Mouse (Mus musculus): ENCODE results near the gene Gbp5. TPM values are rescaled to one million over a fixed set of nuclear protein-coding genes. Genes with fewer than 3 reads are reported as not detected.
"Not testable (repeated sequence)": the region's sequence is repeated elsewhere in the genome, so short reads cannot be mapped to it uniquely, and the experiment has no call there.

Gbp5 gene
- polyA plus RNA-seq, 1 experiment from 2014 or later, result not detected

- Histone ChIP-seq H3K9ac (replicated peaks; ENCODE audit: low read depth, low read length) (no peak overlapping the region), H3K4me2 (ENCODE audit: low read length) (peak overlapping the region; percentile 38), H3K9me3 (ENCODE audit: control insufficient read depth, low read length) (no peaks in the 10 kb centered on the region), H3K4me1 (replicated peaks; ENCODE audit: control insufficient read depth, insufficient read depth, low read length) (0 out of 2 replicates have a peak, but pooled peaks cover 3% of the 10 kb centered on the region), H3K4me3 (replicated peaks; ENCODE audit: low read length) (peak overlapping the region; percentile 16), H3K36me3 (ENCODE audit: control insufficient read depth, insufficient read depth) (no peaks in the 10 kb centered on the region), H3K27me3 (replicated peaks; ENCODE audit: control insufficient read depth, insufficient read depth, low read length) (no peaks in the 10 kb centered on the region), H3K27ac (ENCODE audit: low read length) (no peak overlapping the region)
- 18% methylated on average over 12 of the region's 12 CpGs for WGBS
- ATAC-seq, result peak; percentile 89
Measured at GRCm38 (mm10) chr3:142560296-142560948, 66.6 kb downstream of the Gbp5 start.

DNA sequence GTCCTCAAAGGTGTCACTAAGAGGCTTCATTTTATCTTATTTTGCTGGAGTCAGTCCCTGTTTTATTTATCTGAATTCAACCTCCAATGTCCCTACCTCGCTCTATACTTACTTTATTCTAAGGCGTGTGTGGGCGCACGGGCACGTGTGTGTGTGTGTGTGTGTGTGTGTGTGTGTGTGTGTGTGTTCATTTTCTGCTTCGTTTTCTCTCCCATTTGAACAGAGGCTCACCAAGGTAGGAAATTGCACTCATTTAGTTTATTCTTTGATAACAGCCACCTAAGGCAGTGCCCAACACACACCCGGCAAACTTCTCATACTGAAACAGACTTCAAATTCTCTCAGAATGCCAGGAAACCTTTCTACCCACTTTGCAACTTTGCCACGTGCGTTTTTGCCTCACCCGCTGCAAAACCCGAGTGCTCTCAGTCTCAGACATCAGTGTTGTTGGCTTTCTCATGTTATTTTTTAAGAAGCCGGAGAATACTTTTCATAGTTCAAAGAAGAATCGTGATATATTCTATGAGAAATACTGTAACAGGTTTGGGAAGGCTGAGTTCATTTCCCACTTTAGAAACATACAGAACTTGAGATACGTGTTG, 67.4 kb downstream of the Gbp5 start:
- Histone ChIP-seq H3K4me3 (replicated peaks; ENCODE audit: low read length) (no peak overlapping the region), H3K27ac (ENCODE audit: low read length) (no peak overlapping the region), H3K4me1 (replicated peaks; ENCODE audit: control insufficient read depth, insufficient read depth, low read length) (0 out of 2 replicates have a peak, but pooled peaks cover 3% of the 10 kb centered on the region), H3K4me2 (ENCODE audit: low read length) (no peak overlapping the region), H3K36me3 (ENCODE audit: control insufficient read depth, insufficient read depth) (no peaks in the 10 kb centered on the region), H3K27me3 (replicated peaks; ENCODE audit: control insufficient read depth, insufficient read depth, low read length) (no peaks in the 10 kb centered on the region), H3K9ac (replicated peaks; ENCODE audit: low read depth, low read length) (no peak overlapping the region), H3K9me3 (ENCODE audit: control insufficient read depth, low read length) (no peaks in the 10 kb centered on the region)
- no peak for ATAC-seq
- WGBS, result 92% methylated on average over 14 of the region's 14 CpGs

DNA sequence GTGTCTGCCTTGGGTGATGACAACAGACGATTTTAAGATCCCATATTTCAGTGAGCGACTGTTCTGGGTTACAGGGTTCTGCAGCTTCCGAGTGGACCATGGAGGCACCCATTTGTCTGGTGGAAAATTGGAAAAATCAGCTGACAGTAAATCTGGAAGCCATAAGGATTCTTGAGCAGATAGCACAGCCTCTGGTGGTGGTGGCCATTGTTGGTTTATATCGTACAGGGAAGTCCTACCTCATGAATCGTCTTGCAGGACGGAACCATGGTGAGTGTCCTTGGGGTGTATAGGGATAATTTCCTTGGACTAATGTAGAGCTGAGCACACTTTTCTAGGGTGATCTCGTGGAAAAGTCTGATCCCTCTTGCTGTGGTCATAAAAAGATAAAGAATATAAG, 67.9 kb downstream of the Gbp5 start:
- Histone ChIP-seq H3K9me3 (ENCODE audit: control insufficient read depth, low read length) (no peaks in the 10 kb centered on the region), H3K36me3 (ENCODE audit: control insufficient read depth, insufficient read depth) (no peaks in the 10 kb centered on the region), H3K27ac (ENCODE audit: low read length) (no peak overlapping the region), H3K4me1 (replicated peaks; ENCODE audit: control insufficient read depth, insufficient read depth, low read length) (0 out of 2 replicates have a peak, but pooled peaks cover 3% of the 10 kb centered on the region), H3K9ac (replicated peaks; ENCODE audit: low read depth, low read length) (no peak overlapping the region), H3K27me3 (replicated peaks; ENCODE audit: control insufficient read depth, insufficient read depth, low read length) (no peaks in the 10 kb centered on the region), H3K4me3 (replicated peaks; ENCODE audit: low read length) (no peak overlapping the region), H3K4me2 (ENCODE audit: low read length) (no peak overlapping the region)
- ATAC-seq, result no peak
- 88% methylated on average over 7 of the region's 7 CpGs for WGBS

DNA sequence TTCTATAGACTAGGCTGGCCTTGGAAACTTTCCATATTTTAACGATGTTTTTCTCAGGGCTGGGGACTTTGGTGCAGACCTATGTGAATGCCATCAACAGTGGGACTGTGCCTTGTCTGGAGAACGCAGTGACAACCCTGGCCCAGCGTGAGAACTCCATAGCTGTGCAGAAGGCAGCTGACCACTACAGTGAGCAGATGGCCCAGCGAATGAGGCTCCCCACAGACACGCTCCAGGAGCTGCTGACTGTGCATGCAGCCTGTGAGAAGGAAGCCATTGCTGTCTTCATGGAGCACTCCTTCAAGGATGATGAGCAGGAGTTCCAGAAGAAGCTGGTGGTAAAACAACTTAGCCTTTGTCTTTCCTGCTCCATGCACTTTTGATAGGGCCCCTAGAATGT, 73.7 kb downstream of the Gbp5 start:
- not testable (repeated sequence) for H3K27ac ChIP-seq (ENCODE audit: low read length); H3K4me3 ChIP-seq (replicated peaks; ENCODE audit: low read length); H3K9ac ChIP-seq (replicated peaks; ENCODE audit: low read depth, low read length); H3K4me2 ChIP-seq (ENCODE audit: low read length); H3K27me3 ChIP-seq (replicated peaks; ENCODE audit: control insufficient read depth, insufficient read depth, low read length); H3K36me3 ChIP-seq (ENCODE audit: control insufficient read depth, insufficient read depth); H3K4me1 ChIP-seq (replicated peaks; ENCODE audit: control insufficient read depth, insufficient read depth, low read length); ATAC-seq; H3K9me3 ChIP-seq (ENCODE audit: control insufficient read depth, low read length)
- 39% methylated on average over 5 of the region's 5 CpGs for WGBS

- no peak overlapping the region for H3K4me2 ChIP-seq (ENCODE audit: low read length)
Measured at GRCm38 (mm10) chr3:142570738-142571137, 77.0 kb downstream of the Gbp5 start.

More at GRCm38 (mm10) chr3:142570738-142571137, 77.0 kb downstream of the Gbp5 start:
- no peak overlapping the region for H3K27ac ChIP-seq (ENCODE audit: low read length)
- WGBS, result 90% methylated on average over 4 of the region's 4 CpGs
- H3K4me1 ChIP-seq (replicated peaks; ENCODE audit: control insufficient read depth, insufficient read depth, low read length), result no peaks in the 10 kb centered on the region
- no peaks in the 10 kb centered on the region for H3K9me3 ChIP-seq (ENCODE audit: control insufficient read depth, low read length)
- no peaks in the 10 kb centered on the region for H3K36me3 ChIP-seq (ENCODE audit: control insufficient read depth, insufficient read depth)
- no peaks in the 10 kb centered on the region for H3K27me3 ChIP-seq (replicated peaks; ENCODE audit: control insufficient read depth, insufficient read depth, low read length)
- no peak overlapping the region for H3K9ac ChIP-seq (replicated peaks; ENCODE audit: low read depth, low read length)
- ATAC-seq, result no peak
- no peak overlapping the region for H3K4me3 ChIP-seq (replicated peaks; ENCODE audit: low read length)

Other genes with a start within 250 kb of the Gbp5 start
- 10.0 and 11.5 TPM in 2 replicates for gene Pdlim5, start 98.3 kb upstream of the Gbp5 start, polyA plus RNA-seq (2015; fragmentation: Nextera tagmentation; extraction: Ambion mirVana)
- 1.4 TPM in 2 replicates for gene Gbp7, start 36.4 kb downstream of the Gbp5 start, polyA plus RNA-seq (2015; fragmentation: Nextera tagmentation; extraction: Ambion mirVana)
- 0.60 and 0.99 TPM in 2 replicates for gene Gbp3, start 66.0 kb downstream of the Gbp5 start, polyA plus RNA-seq (2015; fragmentation: Nextera tagmentation; extraction: Ambion mirVana)
- not detected in 2 replicates for gene Gbp2b, start 100.9 kb downstream of the Gbp5 start, polyA plus RNA-seq (2015; fragmentation: Nextera tagmentation; extraction: Ambion mirVana)
- 0.42 and 0.58 TPM in 2 replicates for gene Gbp2, start 126.6 kb downstream of the Gbp5 start, polyA plus RNA-seq (2015; fragmentation: Nextera tagmentation; extraction: Ambion mirVana)
- gene Kyat3, start 207.1 kb downstream of the Gbp5 start, polyA plus RNA-seq (2015; fragmentation: Nextera tagmentation; extraction: Ambion mirVana), result 4.3 and 4.6 TPM in 2 replicates

Data from forebrain, embryonic 16.5 days (tissue).